Mouse (Mus musculus) cortical plate, adult 2 months (tissue): ENCODE results near the gene Rps11. TPM values are rescaled to one million over a fixed set of nuclear protein-coding genes. Genes with fewer than 3 reads are reported as not detected.

Experiments
- H3K27ac ChIP-seq: fragments of 200-500 bp; 2 replicates; pipeline ENCODE4 v1.5.1; 2012; ENCODE audit warnings: low read length, control low read depth, inconsistent platforms; ENCODE audit not compliant: insufficient read depth
- H3K4me1 ChIP-seq: fragments of 200-500 bp; 2 replicates; pipeline ENCODE4 v1.6.1; 2011; ENCODE audit warnings: low read length; ENCODE audit not compliant: control insufficient read depth, insufficient read depth
- H3K4me3 ChIP-seq: fragments of 200-500 bp; 2 replicates; pipeline ENCODE4 v1.5.1; 2011; ENCODE audit warnings: mild to moderate bottlenecking, low read length, control low read depth; ENCODE audit not compliant: insufficient read depth
- CTCF ChIP-seq: fragments of 200-500 bp; IDR thresholded peaks from 2 replicates; pipeline ENCODE4 v1.5.1; 2011; ENCODE audit warnings: mild to moderate bottlenecking, control low read depth, low read length; ENCODE audit not compliant: insufficient read depth; ENCODE audit errors: extremely low read depth
- POLR2A ChIP-seq: fragments of 200-500 bp; IDR thresholded peaks from 2 replicates; pipeline ENCODE4 v1.6.1; 2011; ENCODE audit warnings: mild to moderate bottlenecking, low read length, control low read depth; ENCODE audit not compliant: insufficient read depth; ENCODE audit errors: extremely low read depth
- polyA plus RNA-seq: library from polyadenylated mRNA; depleted of rRNA; stranded (reverse); fragments of >200 nt; gene quantifications from 2 replicates; pipeline ENCODE4 v1.2.3, GENCODE M21; 2012

Gene Rps11
- polyA plus RNA-seq, 1 experiment = 361 TPM

DNA sequence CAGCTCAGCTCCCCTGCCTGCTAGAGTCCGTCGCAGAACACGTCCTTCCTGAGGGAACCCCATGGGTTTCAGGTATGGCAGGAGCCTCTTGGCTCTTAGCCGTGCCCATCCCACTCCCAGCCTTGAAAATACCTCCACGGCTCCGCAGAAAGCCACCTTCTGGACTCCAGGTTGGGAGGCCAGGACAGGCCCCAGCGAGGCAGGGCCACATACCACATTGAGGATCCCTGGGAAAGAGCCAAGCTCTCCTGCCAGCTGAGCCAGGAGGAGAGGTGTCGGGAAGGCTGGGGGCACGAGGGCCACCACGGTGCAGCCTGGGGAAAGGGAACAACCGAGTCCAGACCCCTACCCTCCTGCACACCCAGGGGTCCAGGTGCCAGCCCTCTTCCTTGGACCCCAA, 23.0 kb upstream of the Rps11 start:
- TF ChIP-seq CTCF = no peak
- no peak for TF ChIP-seq POLR2A
- Histone ChIP-seq H3K4me3 (no peak overlapping the region), H3K4me1 (peaks cover 2% of the 10 kb centered on the region; the same call in 1 of the 2 replicates), H3K27ac (no peak overlapping the region)

DNA sequence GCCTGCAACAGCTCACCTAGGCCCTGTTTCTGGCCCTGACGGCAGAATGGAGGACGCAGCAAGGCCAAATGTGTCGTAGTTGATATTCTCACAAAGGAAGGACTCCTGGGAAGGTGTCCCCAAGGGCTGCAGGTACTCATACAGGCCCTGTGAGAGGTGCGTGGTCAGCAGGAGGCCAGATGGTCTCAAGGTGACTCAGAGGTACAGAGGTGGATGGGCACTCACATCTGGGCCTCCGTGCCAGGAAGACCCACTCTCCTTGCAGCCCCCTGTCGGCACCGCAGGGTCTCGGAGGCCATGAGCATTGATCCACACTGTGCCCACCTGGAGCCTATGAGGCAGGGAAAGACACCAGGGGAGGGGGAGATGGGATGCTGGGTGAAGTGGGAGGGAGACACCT, 21.2 kb upstream of the Rps11 start:
- Histone ChIP-seq H3K27ac (no peak overlapping the region), H3K4me3 (no peak overlapping the region), H3K4me1 (no peaks in the 10 kb centered on the region)
- no peak for TF ChIP-seq CTCF
- no peak for TF ChIP-seq POLR2A

- TF ChIP-seq CTCF = no peak
- no peak for TF ChIP-seq POLR2A
- H3K4me1 ChIP-seq = no peaks in the 10 kb centered on the region
- H3K4me3 ChIP-seq = no peak overlapping the region
- no peak overlapping the region for H3K27ac ChIP-seq
These were observed 20.3 kb upstream of the Rps11 start for GRCm38 (mm10) chr7:45144368-45145174.

DNA sequence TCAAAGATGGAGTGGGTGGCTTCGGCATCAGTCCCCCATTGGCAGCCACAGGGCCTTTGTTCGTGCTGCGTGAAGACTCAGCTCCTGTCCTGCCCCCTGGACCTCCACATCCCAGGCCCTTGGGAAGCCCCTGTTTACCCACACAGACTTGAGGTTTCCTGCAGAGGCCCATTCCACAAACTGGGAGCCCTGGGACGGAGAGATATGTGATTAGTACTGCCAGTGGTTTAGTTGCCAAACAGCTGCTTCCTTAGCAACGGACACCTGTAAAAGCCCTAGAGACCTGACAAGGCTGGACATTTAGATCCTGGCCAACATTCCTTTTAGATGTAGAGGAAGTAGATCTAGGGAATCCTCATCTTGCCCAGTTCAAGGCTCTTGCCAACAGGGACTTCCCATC, 17.7 kb upstream of the Rps11 start:
- TF ChIP-seq POLR2A (no peak), CTCF (no peak)
- H3K4me3 ChIP-seq = no peak overlapping the region
- H3K27ac ChIP-seq = no peak overlapping the region
- no peaks in the 10 kb centered on the region for H3K4me1 ChIP-seq

GRCm38 (mm10) chr7:45141319-45141718, 17.1 kb upstream of the Rps11 start:
- Histone ChIP-seq H3K4me1 (no peaks in the 10 kb centered on the region), H3K27ac (no peak overlapping the region), H3K4me3 (no peak overlapping the region)
- no peak for TF ChIP-seq POLR2A
- no peak for TF ChIP-seq CTCF

DNA sequence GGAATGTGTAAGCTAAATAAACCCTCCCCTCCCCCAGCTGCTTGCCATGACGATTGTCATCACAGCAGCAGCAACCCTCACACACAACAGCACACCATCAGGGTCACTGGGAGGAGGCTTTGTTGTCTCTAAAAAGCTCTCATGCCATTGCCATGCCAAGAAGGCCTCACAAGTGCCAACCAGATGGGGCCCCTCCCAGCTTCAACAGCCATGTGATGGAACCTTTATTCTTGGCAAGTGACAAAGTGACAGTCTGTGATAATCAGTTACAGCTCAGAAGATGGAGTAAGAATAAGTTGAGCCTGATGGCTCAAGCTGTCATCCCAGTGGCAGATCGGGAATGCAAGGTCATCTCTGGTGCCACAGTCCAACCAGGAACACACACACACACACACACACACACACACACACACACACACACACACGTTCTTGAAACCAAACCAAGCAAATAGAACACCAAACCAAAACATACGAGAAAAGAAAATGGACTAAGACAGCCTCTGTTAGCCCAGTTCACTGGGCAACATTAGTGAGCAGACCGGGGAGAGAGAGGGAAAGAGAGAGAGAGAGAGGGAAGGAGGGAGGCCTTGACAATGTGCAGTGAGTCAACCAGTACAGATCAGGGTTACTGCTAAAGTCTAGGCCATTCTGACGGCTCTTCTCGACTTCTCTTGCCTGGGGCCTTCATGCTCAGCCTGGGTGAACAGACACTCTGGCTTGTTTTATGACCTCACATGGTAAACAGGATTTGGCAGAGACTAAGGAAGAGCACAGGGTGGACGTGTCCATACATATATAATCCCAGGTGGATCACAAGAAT, 15.9 kb upstream of the Rps11 start:
- Histone ChIP-seq H3K4me3 (no peak overlapping the region), H3K4me1 (no peaks in the 10 kb centered on the region), H3K27ac (no peak overlapping the region)
- TF ChIP-seq POLR2A (no peak), CTCF (no peak)

GRCm38 (mm10) chr7:45138403-45138802, 14.2 kb upstream of the Rps11 start:
- TF ChIP-seq POLR2A = no peak
- TF ChIP-seq CTCF = no peak
- H3K4me3 ChIP-seq = no peak overlapping the region
- no peak overlapping the region for H3K27ac ChIP-seq
- no peaks in the 10 kb centered on the region for H3K4me1 ChIP-seq

DNA sequence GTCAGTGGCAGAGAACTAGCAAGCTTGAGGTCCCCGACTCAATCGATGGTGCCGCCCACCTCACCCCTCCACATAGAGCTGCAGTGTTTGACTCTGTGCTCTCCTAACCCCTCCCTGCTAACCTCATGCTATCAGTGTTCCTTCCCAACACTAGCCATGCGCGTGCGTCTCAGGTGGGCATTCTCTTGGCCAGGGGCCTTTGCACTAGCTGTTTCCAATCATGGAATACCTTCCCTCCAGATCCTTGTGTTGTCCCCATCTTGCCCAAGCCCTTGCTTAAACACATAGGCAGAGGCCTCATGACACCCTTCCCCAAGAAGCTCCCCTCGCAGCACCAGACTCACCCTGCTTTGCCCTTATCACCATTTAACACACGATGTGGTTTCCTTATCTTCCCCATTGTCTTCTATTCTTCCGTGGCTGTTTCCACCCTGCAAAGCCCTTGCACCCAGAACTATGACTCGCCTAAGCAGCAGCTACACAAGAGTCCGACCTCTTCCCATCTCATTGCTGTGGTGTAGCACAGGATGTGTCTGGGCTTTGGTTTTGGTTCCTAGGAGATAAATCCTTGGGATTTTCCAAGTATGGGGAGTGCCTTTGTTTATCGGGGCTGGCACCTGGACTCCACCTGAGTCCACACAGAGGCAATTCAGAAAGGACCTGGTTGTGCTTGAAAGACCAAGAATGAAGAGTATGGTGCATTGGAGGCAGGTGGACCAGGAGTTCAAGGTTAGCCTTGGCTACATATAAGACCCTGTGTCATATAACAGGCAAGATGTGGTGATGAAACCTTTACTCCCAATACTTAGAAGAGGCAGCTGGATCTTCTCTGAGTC, 13.2 kb upstream of the Rps11 start:
- TF ChIP-seq CTCF = no peak
- TF ChIP-seq POLR2A = no peak
- Histone ChIP-seq H3K4me3 (no peak overlapping the region), H3K27ac (no peak overlapping the region), H3K4me1 (no peaks in the 10 kb centered on the region)

- TF ChIP-seq POLR2A (no peak), CTCF (peak; percentile 81)
- Histone ChIP-seq H3K4me1 (no peaks in the 10 kb centered on the region), H3K27ac (no peak within 1 kb of the TSS), H3K4me3 (peak within 1 kb of the TSS; percentile 38)
These were observed 11.8 kb upstream of the Rps11 start, which contains the start of the genes Gm45713 and Flt3l for GRCm38 (mm10) chr7:45135993-45136567. Gene Gm45713, minus strand, starts transcription at chr7:45136231. Gene Flt3l, minus strand, starts transcription at chr7:45136432.
